28 mouse cellular contexts compared by ENCODE assay signal in genomic region chr3:120591183-120591582, GRCm38 (mm10).
DNase-seq lines count a peak whose midpoint lies in the region; ATAC-seq and TF ChIP-seq lines count a peak whose summit lies in the region.
"Had no signal": no experiment of that assay in that cellular context is flagged by ENCODE, and none has a peak within 500 bp of the region (broad histone marks: within the 10 kb centered on the region; RNA-seq: fewer than 3 reads in every experiment).

No protein-coding gene starts in this region.

- no peaks in the 10 kb centered on the region for H3K9me3 ChIP-seq in forebrain, embryonic 16.5 days (ENCODE audit: control insufficient read depth, low read length)
- H3K9me3 ChIP-seq in forebrain, embryonic 12.5 days, result no peaks in the 10 kb centered on the region
- H3K9me3 ChIP-seq in hindbrain, postnatal 0 days (ENCODE audit: low read length), result no peaks in the 10 kb centered on the region
- no peaks in the 10 kb centered on the region for H3K9me3 ChIP-seq in hindbrain, embryonic 10.5 days
- no peaks in the 10 kb centered on the region for H3K9me3 ChIP-seq in neural tube, embryonic 15.5 days (replicated peaks)
- H3K9me3 ChIP-seq: embryonic facial prominence, embryonic 13.5 days; embryonic facial prominence, embryonic 15.5 days; forebrain, embryonic 10.5 days; forebrain, embryonic 13.5 days; forebrain, embryonic 15.5 days had no signal

- no peaks in the 10 kb centered on the region for H3K27me3 ChIP-seq in forebrain, embryonic 16.5 days (replicated peaks; ENCODE audit: control insufficient read depth, insufficient read depth, low read length)
- no peaks in the 10 kb centered on the region for H3K27me3 ChIP-seq in forebrain, embryonic 12.5 days
- H3K27me3 ChIP-seq in hindbrain, postnatal 0 days (ENCODE audit: insufficient read depth, low read length), result no peaks in the 10 kb centered on the region
- no peaks in the 10 kb centered on the region for H3K27me3 ChIP-seq in hindbrain, embryonic 10.5 days (ENCODE audit: insufficient read depth, poor library complexity, severe bottlenecking)
- H3K27me3 ChIP-seq in neural tube, embryonic 15.5 days (replicated peaks), result no peaks in the 10 kb centered on the region
- H3K27me3 ChIP-seq: CH12.LX; embryonic facial prominence, embryonic 13.5 days; embryonic facial prominence, embryonic 15.5 days; forebrain, embryonic 13.5 days; forebrain, embryonic 15.5 days; Patski had no signal

- no peak overlapping the region for H3K9ac ChIP-seq in forebrain, embryonic 16.5 days (replicated peaks; ENCODE audit: low read depth, low read length)
- H3K9ac ChIP-seq in forebrain, embryonic 12.5 days, result no peak overlapping the region
- no peak overlapping the region for H3K9ac ChIP-seq in hindbrain, postnatal 0 days (replicated peaks; ENCODE audit: low read length)
- no peak overlapping the region for H3K9ac ChIP-seq in neural tube, embryonic 15.5 days (replicated peaks)
- H3K9ac ChIP-seq: embryonic facial prominence, embryonic 13.5 days; embryonic facial prominence, embryonic 15.5 days; forebrain, embryonic 13.5 days; forebrain, embryonic 15.5 days had no signal

- no peak overlapping the region for H3K4me2 ChIP-seq in forebrain, embryonic 16.5 days (ENCODE audit: low read length)
- no peak overlapping the region for H3K4me2 ChIP-seq in forebrain, embryonic 12.5 days
- no peak overlapping the region for H3K4me2 ChIP-seq in hindbrain, postnatal 0 days (ENCODE audit: low read depth, low read length)
- H3K4me2 ChIP-seq in neural tube, embryonic 15.5 days, result no peak overlapping the region
- H3K4me2 ChIP-seq: embryonic facial prominence, embryonic 13.5 days; embryonic facial prominence, embryonic 15.5 days; forebrain, embryonic 13.5 days; forebrain, embryonic 15.5 days had no signal

- no peaks in the 10 kb centered on the region for H3K4me1 ChIP-seq in forebrain, embryonic 16.5 days (replicated peaks; ENCODE audit: control insufficient read depth, insufficient read depth, low read length)
- no peaks in the 10 kb centered on the region for H3K4me1 ChIP-seq in forebrain, embryonic 12.5 days
- H3K4me1 ChIP-seq in hindbrain, postnatal 0 days (ENCODE audit: insufficient read depth, low read length), result no peaks in the 10 kb centered on the region
- H3K4me1 ChIP-seq in hindbrain, embryonic 10.5 days (replicated peaks), result no peaks in the 10 kb centered on the region
- no peaks in the 10 kb centered on the region for H3K4me1 ChIP-seq in neural tube, embryonic 15.5 days
- H3K4me1 ChIP-seq: embryonic facial prominence, embryonic 13.5 days; embryonic facial prominence, embryonic 15.5 days; forebrain, embryonic 10.5 days; forebrain, embryonic 13.5 days; forebrain, embryonic 15.5 days had no signal

- peak; percentile 52 for ATAC-seq in forebrain, embryonic 16.5 days
- ATAC-seq in forebrain, embryonic 12.5 days (ENCODE audit: low FRiP score), result no peak
- no peak for ATAC-seq in hindbrain, postnatal 0 days
- ATAC-seq in neural tube, embryonic 15.5 days (ENCODE audit: low FRiP score), result 0 out of 2 replicates have a peak, but pooled peaks have one; percentile 11
- ATAC-seq: activated CD4-positive, CD25-positive, alpha-beta regulatory T cell, adult 4 months; CD4-positive, CD25-positive, alpha-beta regulatory T cell, adult 4 months; forebrain, embryonic 13.5 days; forebrain, embryonic 15.5 days; Patski had no signal

- no peak overlapping the region for H3K4me3 ChIP-seq in forebrain, embryonic 16.5 days (replicated peaks; ENCODE audit: low read length)
- H3K4me3 ChIP-seq in forebrain, embryonic 12.5 days (replicated peaks), result no peak overlapping the region
- no peak overlapping the region for H3K4me3 ChIP-seq in hindbrain, postnatal 0 days (ENCODE audit: low read length)
- no peak overlapping the region for H3K4me3 ChIP-seq in hindbrain, embryonic 10.5 days
- H3K4me3 ChIP-seq in neural tube, embryonic 15.5 days (replicated peaks), result no peak overlapping the region
- H3K4me3 ChIP-seq: embryonic facial prominence, embryonic 13.5 days; embryonic facial prominence, embryonic 15.5 days; erythroblast, embryonic 14.5 days; forebrain, embryonic 10.5 days; forebrain, embryonic 13.5 days; forebrain, embryonic 15.5 days had no signal

- no peaks in the 10 kb centered on the region for H3K36me3 ChIP-seq in forebrain, embryonic 16.5 days (ENCODE audit: control insufficient read depth, insufficient read depth)
- H3K36me3 ChIP-seq in forebrain, embryonic 12.5 days (replicated peaks), result no peaks in the 10 kb centered on the region
- H3K36me3 ChIP-seq in hindbrain, postnatal 0 days (ENCODE audit: insufficient read depth, low read length), result no peaks in the 10 kb centered on the region
- no peaks in the 10 kb centered on the region for H3K36me3 ChIP-seq in hindbrain, embryonic 10.5 days
- H3K36me3 ChIP-seq in neural tube, embryonic 15.5 days, result no peaks in the 10 kb centered on the region
- H3K36me3 ChIP-seq: embryonic facial prominence, embryonic 13.5 days; embryonic facial prominence, embryonic 15.5 days; forebrain, embryonic 10.5 days; forebrain, embryonic 15.5 days; G1E had no signal

- WGBS in forebrain, embryonic 16.5 days, result 26% methylated on average over 2 of the region's 2 CpGs
- 44% methylated on average over 2 of the region's 2 CpGs for WGBS in forebrain, embryonic 12.5 days
- WGBS in hindbrain, postnatal 0 days, result 63% methylated on average over 2 of the region's 2 CpGs
- 61% methylated on average over 2 of the region's 2 CpGs for WGBS in hindbrain, embryonic 10.5 days
- 28% methylated on average over 2 of the region's 2 CpGs for WGBS in neural tube, embryonic 15.5 days

- peak; percentile 10 for DNase-seq in hindbrain, postnatal 0 days (ENCODE audit: low spot score)
- no peak for DNase-seq in hindbrain, embryonic 10.5 days (ENCODE audit: low spot score)
- no peak for DNase-seq in neural tube, embryonic 10.5 days (ENCODE audit: extremely low spot score, low spot score)
- DNase-seq: adrenal gland, adult 8-10 months; adrenal gland, postnatal 14 days; adrenal gland, postnatal 36 days; B cell, adult 2 months; cerebellum, adult 11 months; cerebellum, adult 18-20 months; cerebellum, adult 8-10 months; cerebellum, adult 9-11 months; cerebellum, postnatal 14 days; cerebellum, postnatal 36 days; embryo, embryonic 11 days had no signal

- no peak overlapping the region for H3K27ac ChIP-seq in forebrain, embryonic 16.5 days (ENCODE audit: low read length)
- H3K27ac ChIP-seq in forebrain, embryonic 12.5 days, result no peak overlapping the region
- no peak overlapping the region for H3K27ac ChIP-seq in hindbrain, postnatal 0 days
- no peak overlapping the region for H3K27ac ChIP-seq in hindbrain, embryonic 10.5 days
- H3K27ac ChIP-seq in neural tube, embryonic 15.5 days (replicated peaks), result no peak overlapping the region
- H3K27ac ChIP-seq: embryonic facial prominence, embryonic 13.5 days; embryonic facial prominence, embryonic 15.5 days; forebrain, embryonic 10.5 days; forebrain, embryonic 13.5 days; forebrain, embryonic 15.5 days had no signal

- TF ChIP-seq CTCF in hindbrain, postnatal 0 days (IDR thresholded peaks at IDR 0.05; ENCODE audit: low read depth), result no peak

Comparison
In these comparisons a context has a peak if more than half of its experiments do, and no peak if none do; other contexts are left out.
1. ATAC-seq: peak in forebrain, embryonic 16.5 days (single experiment) and neural tube, embryonic 15.5 days (single experiment); none in forebrain, embryonic 12.5 days (single experiment) and hindbrain, postnatal 0 days (single experiment).